Mouse (Mus musculus): Measurements from ENCODE around the gene Gm27027.

Gene Gm27027

DNA sequence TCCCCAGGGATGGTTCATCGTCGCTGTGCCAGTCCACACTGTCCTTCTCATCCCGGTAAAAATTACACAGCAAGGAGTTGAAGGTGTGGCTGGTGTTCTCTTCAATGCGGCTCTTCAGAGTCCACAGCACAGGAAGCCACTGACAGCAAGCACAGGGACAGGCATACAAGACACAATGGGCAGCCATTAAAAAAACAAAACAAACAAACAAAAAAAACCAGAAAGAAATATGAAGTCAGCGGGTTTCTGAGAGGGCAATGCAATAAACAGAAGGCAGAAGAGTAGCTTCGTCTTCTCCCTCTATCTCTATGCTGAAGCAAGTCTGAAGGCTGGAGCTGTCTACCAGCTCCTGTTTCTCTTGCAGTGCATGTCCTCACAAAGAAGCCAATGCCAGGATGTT is at the start of gene Gm27027:
Gene Gm27027, minus strand, starts transcription at position 101 of the 400 bp plus-strand sequence.
- no peak for DNase-seq (ENCODE audit: low spot score)

DNA sequence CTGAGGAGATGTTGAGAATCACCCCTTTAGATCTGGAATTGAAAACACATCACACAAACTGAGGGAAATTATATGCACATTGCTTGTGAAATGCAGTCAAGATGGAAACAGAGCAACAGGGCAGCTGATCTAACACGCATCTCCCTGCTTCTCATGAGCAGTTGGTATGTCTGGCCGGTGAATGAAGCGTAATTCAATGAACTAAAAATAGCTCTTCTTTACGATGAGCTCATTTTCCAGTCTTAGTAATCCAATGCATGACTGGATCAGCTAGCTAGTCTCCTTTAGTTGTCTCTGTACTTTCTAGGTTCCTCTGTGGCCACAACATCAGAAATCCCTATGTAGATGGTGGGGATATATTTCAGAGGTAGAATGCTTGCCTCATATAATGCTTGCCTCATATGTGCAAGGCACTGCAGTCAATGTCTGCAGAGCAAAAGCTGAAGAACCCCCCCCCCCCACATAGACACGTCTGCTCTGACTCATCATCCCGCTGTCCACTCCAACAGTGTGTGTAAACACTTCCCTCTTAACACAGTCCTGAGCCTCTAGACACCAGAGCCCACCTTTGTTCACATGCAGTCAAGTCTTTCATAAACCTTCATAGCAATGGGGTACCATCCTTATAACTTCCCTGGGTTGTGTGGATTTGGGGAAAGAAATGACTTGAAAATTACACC is 49.4 kb upstream of the Gm27027 start:
- no peak for DNase-seq (ENCODE audit: low spot score)

DNA sequence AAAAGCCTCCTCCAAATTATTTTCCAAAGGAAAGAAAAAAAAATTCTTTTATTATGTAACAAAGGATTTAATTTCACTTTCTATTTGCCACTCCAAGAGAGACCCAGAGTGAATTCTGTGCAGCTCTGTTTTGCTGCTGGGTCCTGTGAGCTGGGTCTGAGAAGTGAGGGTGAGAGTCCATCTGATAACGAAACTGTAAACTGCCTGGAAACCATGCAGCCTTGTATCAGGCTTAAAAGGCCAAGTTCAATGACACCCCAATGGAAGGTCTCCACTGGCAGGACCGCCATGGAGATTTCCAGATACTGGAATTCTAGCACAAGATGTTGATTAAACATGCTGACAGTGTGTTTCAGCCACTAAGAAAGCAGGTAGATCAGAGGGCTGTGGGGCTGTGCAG is 48.0 kb upstream of the Gm27027 start:
- no peak for DNase-seq (ENCODE audit: low spot score)

DNA sequence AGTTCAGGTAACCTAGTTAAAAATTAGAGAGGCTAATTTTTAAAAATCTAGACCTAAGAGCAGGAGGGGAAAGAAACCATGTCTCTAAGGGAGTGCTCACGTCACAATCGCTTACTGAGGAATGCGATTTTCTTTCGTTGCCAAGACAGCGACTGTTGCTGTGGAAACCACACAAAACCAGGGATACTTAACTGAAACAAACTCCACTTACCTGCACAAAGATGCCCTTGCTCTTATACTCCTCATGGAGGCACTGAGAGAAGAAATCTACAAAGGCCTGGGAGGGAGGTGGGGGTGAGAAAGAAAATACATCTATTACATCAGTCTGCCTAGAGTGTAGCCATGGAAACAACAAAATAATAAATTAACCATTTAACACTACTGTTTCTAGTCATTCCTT is 47.5 kb upstream of the Gm27027 start:
- no peak for DNase-seq (ENCODE audit: low spot score)

DNA sequence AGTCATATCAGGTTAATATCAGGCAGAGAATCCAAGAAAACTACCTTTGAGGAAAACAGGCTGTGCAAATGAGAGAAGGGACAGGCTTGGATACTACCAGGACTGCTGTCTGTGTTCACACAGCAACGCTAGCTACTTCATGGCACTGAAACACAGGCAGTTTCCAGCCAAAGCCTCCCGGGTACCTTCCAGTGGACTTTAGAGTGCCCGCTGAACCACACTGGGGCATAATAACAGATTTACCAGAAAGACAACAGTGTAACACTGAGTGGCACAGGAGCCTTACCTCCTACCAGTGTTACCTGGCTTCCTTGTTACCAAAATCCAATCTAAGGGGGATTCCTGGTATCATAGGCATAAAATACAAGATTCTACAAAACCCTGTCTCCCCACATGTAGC is 46.3 kb upstream of the Gm27027 start:
- no peak for DNase-seq (ENCODE audit: low spot score)

DNA sequence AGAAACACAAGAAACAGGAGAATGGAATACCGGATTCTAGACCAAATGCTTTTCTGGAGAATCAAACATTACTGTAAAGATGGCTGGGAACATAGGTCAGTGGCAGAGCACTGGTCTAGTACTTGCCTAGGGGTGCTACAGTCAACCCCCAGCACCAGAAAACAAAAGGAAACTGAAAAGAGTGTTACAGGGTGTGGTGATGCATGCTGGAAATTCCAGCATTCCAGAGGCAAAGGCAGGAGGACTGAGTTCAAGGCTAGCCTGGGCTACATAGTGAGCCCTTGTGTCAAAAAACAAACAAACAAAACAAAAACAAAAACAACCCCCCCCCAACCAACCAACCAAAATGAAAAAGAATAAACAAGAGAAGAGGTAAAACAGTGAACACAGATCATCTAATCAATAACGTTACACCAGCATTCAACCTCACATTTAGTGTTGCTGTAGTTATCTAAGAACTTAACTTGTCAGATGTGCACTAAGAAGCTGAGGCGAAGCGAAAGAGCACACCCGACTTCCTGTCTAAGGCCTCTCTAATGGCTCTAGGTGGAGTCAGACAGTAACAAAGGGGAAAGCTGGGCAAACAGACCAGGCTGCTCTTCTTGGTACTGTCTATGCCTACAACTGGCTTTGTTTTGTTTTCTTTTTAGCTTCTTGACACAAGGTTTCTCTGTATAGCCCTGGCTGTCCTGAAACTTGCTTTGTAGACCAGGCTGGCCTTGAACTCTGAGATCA is 44.4 kb upstream of the Gm27027 start:
- DNase-seq (ENCODE audit: low spot score) = no peak

DNA sequence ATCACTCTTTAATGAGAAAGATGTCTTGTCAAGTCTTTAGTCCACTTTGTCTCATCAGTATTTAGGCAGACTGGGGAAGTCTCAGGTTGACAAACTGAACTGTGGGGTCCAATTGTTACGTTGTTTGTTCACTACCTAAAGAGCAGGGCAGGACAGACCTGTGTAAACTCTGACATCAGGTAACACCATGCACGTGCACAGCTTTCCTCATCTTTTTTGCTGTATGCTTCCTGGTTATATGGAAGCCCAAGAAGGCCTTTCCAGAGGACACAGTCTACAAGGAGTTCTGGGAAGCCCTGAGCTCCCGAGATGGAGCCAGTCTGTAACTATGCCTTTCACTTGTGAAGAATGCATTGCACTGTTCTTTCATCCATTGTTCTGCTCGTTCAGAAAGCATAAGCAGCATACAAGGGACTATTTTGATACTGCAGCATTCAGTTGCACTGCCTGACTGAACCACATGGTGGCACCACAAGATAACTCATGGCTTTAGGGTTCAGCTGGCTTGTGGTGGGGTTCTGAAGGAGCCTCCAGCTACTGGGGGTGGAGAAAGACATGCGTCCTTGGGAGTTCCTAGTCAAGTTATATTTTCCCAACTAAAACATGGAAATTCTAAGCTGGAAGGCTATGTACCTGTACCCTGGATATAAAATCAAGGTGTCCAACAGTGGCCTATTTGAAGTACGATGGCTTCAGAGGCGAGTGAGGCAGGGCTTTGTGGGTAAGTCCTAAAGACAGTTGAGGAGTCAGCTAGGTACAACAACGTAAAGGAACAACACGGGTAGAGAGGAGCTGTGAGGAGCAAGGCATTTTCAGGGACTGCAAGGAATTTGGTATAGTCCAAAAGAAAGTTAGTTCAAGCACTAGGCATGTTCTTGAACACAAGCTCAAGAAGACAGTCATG is 39.5 kb upstream of the Gm27027 start:
- peak; percentile 38 for DNase-seq (ENCODE audit: low spot score)

DNA sequence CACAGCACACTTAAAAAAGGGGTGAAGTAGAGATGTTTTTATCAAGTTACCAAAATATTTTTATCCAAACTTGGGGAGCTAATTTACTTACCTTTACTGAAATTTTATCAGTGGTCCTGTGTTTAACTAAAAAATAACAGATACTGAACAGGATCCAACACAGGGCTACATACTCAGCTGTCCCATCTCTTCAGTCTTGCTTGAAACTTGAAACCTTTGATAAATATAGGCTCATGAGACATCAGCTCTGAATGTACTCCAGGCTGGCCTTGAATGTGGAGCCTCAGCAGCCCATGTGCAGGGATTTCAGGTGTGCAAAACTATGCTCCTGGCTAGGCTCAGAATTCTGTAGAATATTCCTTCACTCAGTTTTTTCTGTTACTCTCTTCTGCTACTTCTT is 34.4 kb upstream of the Gm27027 start:
- DNase-seq (ENCODE audit: low spot score) = no peak

DNA sequence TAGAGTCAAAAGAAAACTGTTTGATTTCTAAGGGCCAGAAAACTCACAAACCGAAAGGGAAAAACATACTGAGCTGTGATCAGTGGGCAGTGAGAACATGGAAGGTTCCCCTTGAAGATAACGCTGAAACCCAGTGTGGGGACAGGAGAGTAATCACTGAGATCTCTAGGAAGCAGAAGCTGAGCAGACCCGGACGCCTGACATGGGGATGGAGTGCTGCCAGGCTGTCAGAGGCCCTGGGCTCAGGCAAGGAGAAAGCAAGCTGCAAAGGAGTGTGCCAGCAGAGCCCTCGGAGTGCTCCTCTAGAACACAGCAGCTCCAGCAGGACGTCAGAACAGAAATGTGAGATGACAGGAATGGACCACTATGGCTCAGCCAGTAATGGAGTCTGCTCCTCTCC is 28.5 kb upstream of the Gm27027 start:
- no peak for DNase-seq (ENCODE audit: low spot score)

DNA sequence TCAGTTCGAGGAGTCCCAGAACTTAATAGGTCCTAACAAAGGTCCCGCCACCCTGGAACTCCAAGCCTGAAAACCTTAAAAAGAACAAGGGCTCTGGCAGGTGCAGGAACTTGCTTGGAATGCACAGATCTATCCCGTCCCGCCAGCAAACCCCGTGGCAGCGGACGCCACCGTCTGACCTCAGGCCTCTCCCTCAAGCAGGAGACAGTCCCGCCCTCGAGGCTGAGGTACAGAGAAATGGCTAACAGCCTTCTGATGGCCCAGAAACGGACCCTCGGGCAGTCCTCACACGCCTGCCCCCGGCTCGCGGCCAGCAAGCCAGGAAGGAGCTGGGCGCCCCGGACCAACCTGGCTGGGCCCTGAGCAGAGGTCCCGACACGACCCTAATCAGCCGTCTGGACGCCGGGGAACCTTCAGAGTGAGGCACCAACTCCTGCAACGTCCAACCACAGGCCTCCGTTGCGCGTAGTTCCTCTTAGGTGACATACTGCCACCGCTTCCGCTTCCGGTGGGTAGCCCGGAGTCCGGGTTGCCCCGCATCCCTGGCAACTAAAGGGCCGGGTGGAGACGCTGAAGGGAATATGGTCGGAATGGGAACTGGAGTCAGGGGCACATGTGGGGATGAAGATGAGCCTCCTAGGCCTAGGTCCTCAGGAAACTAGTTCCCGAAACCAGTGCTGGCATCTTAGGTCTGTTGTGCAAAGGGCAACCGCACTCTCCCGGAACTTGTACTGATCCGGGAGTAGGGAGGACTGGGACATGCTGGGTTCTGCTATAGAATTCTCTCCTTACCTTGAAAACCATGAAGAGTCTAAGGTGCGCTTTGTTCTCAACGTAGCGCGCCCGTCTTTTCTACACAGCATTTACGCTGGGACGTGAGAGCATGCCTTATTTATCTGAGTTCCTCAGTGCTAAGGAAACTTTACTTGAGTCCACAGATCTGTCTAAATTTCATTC is 14.5 kb upstream of the Gm27027 start, which contains the start of gene Alkbh3:
Gene Alkbh3, minus strand, starts transcription at position 473 of the 957 bp plus-strand sequence.
- peak; percentile 89 for DNase-seq (ENCODE audit: low spot score)

DNA sequence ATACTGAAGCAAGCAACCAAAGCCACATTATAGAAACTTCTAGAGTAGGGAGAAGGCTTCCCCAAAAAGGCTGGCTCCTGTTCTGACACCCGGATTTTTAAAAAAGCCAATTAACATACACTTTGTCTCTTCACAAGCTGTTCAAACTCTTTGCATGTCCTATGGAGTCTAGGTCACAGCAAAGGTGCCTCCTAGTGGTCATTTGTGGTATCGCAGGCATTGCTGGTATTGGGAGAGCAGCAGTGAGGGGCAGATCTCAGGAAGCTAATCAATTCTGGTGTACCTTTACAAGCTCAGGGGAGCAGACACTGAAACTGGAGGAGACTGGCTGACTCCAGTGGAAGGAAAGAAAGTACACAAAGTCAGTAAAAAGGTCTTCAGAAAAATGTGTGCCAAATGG is 6.2 kb upstream of the Gm27027 start:
- DNase-seq (ENCODE audit: low spot score) = peak; percentile 84

DNA sequence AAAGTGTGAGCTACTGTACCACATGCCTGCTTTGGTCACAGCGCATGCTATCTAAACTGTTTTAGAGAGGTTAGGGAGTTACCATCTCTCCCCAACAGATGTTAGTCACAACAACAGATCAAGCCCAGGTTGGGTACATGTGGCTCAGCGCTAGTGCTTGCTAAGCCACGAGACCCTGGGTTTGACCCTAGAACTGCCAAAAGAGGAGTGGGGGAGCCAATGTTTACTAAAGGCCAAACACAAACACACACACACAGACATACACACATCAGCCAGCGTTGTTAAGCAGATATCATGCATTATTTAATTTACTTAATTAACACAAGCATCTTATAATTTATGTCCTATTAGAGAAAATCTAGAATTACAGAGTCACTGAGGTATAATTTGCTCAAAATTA is 5.8 kb upstream of the Gm27027 start:
- DNase-seq (ENCODE audit: low spot score) = no peak

DNA sequence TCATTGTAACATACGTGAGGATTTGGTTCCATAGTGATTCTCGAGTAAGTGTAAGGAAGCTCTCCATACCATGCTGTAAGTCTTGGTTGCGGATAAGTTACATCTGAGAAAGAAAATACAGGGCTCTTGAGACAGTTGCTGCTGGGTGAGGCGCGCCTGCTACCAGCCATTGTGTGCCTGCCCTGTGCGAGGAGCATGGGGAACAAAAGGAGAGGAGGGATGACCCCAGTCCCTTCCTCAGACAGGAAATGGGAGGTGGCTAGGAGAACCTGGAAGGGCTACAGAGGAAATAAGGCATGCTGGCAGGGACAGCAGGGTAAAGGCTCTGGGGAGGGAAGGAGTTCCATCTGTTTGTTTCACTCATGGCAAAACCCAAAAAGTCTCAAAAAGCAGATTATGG is 5.3 kb upstream of the Gm27027 start:
- DNase-seq (ENCODE audit: low spot score) = peak; percentile 46

DNA sequence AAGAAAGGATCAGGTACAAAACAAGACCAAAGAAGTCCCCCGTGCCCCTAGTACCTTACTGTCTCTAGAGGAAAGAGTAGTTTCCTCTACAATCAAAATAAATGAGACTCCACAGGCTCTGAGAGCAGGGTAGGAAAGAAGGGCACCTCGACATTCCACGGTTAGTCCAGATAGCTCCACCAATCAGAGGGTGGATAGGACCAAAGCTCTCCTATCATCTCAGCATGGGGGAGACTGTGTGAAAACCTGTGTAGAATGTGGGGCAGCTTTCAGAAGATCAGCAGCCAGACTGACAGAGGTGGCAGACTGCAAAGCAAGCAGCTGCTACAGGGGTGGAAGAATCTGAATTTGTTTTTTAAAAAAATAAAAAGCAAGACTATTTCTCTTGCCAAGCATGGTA is 3.3 kb downstream of the Gm27027 start:
- no peak for DNase-seq (ENCODE audit: low spot score)

DNA sequence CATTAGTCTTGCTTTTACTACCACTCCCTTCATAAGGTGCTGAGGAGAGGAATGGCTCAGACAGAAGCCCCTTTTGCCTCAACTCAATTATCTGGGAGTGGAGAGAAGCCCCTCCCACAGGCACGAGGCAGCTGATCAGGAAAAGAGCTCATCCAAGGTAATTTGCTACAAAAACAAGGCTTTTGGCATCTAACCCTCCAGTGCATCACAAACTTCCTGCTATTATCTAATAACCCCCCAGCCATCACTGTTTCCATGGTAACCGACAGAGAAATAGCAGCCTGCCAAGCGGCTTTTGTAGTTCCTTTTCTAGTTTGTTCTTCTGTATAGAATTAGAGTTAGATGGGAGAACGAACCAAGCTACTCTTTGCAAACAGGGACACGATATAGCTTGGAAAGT is 3.9 kb downstream of the Gm27027 start:
- no peak for DNase-seq (ENCODE audit: low spot score)

DNA sequence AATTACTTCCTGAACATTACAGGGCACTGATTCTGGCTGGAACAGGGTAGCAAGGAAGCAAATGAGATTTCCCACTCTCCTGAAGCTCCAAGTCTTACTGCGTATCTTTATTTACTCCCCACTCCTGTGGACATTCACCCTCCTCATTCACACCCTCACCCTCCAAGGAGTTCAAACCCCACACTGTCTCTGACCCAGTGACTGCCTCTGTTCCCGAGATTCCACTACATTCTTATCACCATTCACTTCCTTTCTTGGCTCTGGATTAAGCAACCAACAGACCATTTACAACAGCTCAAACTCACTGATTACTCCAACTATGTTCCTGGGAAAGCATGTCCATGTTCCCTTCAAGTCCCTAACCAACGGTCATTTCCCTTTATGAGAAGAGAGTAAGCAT is 4.8 kb downstream of the Gm27027 start:
- DNase-seq (ENCODE audit: low spot score) = no peak

DNA sequence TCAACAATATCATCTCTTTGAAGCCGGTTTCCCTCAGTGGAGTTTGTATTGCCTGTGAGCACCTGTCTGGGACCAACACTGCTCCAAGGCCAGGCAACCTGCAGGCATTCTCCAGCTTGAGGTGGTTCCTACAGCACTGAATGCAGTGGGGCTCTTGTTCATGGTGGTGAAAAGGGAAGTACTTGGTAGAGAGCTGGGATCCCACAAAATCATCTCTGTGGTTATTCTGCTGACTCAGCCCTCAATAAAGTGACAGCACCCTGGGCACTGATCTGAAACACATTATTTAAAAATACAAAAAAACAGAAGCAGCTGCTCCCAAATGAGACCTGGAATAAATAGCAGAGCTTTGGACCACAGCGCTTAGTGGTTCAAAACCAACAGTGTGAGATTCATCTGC is 7.7 kb downstream of the Gm27027 start:
- DNase-seq (ENCODE audit: low spot score) = no peak

DNA sequence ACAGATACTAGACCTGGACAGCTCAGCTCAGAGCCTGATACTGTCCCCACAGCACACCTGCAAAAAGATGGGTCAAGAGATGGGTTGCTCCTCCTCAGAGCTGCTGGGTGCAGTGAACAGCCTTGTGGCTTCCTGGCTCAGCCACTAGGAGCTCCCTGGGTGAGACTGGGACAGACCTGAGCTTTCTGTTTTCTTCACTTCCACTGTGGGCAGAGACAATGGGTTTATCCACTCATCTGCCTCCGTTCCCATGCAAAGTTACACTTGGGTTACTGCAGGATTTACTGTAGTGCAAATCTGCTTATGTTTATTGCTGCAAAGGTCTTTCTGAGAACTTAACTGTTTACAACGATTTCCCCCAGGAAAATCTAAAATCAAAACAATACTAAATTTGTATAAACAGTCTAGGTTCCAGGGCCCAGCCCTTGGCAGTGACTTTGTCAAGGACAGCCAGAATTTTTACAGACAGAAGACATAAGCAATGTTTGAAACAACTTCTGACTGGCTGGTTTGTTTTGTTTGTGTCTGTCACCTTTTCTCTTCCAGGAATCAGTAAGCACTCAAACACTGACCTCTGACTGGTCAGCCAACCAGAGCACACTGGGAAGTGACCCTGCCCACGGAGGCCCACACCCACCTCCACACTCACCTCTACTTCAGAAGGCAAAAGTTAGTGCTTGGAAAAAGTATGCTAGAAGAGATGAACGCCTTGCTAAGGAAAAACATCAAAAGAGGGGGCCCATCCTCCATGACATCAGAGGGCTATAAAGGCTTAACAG is 13.5 kb downstream of the Gm27027 start:
- peak; percentile 76 for DNase-seq (ENCODE audit: low spot score)

DNA sequence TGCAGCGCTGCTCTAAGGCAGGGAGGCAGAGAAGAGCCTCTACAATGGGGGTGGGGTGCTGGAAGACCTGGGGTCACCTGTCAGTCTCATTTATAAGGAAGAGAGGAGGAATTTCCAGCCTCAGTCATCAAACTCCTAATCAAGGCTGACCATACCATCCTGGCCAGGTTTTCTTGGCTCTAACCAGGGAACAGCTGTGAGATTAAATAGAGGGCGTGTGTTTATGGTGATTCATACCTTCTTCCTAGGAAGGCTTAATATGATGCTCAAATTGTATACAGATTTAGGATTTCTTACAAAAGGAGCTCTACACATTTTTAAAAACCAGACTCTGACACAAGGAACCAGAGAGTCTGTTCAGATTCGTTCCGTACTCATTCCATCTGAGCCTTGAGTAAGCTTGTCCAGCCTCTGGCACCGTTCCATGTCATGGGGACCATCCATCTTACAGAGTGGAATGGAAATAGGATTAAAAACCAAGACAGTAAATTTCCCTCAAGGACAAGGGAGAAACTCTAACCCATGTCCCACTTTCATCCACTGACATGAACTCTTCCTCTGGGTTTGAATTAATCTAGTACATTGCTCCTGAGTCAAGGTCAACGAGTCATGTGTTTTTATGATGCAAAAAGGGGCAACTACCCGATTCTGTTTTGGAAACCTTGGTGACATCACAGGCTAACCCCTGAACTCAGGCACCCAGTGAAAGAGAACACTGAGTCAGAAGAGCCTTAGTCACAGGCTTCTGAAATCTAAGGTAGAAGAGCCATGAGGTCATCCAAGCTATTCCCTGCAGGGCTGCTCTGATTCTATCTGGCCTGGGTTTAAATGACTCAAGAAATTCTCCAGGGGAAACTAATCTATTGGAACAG is 16.7 kb downstream of the Gm27027 start:
- no peak for DNase-seq (ENCODE audit: low spot score)

Data from lung, postnatal 25 days (tissue).